Mouse (Mus musculus) layer of hippocampus, postnatal 25 days (tissue): ENCODE results near the gene Pbx3. TPM values are rescaled to one million over a fixed set of nuclear protein-coding genes. Genes with fewer than 3 reads are reported as not detected.
A peak's percentile ranks its signal among the peaks of the same experiment; 100 is the strongest.

Source experiments
- DNase-seq, 2 experiments: peaks; one replicate each; pipeline ENCODE4 v3.0.0; 2022; ENCODE audit warnings: mixed read lengths in 2 of 2, low spot score in 1 of 2; ENCODE audit errors: extremely low spot score in 1 of 2
- total RNA-seq, 2 experiments: library from RNA; stranded (reverse); gene quantifications; 2 replicates each; pipeline ENCODE4 v1.2.3; 2021

Pbx3 gene
- 1 to 10 TPM; 7.0 to 8.2 TPM for total RNA-seq

GRCm38 (mm10) chr2:34372305-34373301, at the start of gene Pbx3:
Gene Pbx3 (minus strand): TSS chr2:34373142.
- peak; percentile 79 to 86 for DNase-seq

GRCm38 (mm10) chr2:34420256-34420655, 47.3 kb upstream of the Pbx3 start:
- no peak for DNase-seq

- DNase-seq: no peak
Measured at GRCm38 (mm10) chr2:34409741-34410340, 36.9 kb upstream of the Pbx3 start.

GRCm38 (mm10) chr2:34408341-34408740, 35.4 kb upstream of the Pbx3 start:
- DNase-seq: no peak

- no peak for DNase-seq
Measured at GRCm38 (mm10) chr2:34407596-34407995, 34.7 kb upstream of the Pbx3 start.

GRCm38 (mm10) chr2:34406601-34407464, 33.9 kb upstream of the Pbx3 start, which contains the start of gene Mapkap1:
Gene Mapkap1 (plus strand): TSS chr2:34406771.
- DNase-seq: peak; percentile 89 to 92

- DNase-seq: no peak
Measured at GRCm38 (mm10) chr2:34399535-34399934, 26.6 kb upstream of the Pbx3 start.

- no peak for DNase-seq
Measured at GRCm38 (mm10) chr2:34378930-34379329, 6.0 kb upstream of the Pbx3 start.

GRCm38 (mm10) chr2:34374349-34374748, 1.4 kb upstream of the Pbx3 start:
- no peak for DNase-seq

GRCm38 (mm10) chr2:34373886-34374285, 944 bp upstream of the Pbx3 start:
- DNase-seq: no peak

GRCm38 (mm10) chr2:34371441-34372304, 1.3 kb downstream of the Pbx3 start:
- peak in 1 of 2 experiments; percentile 17 for DNase-seq

GRCm38 (mm10) chr2:34370725-34371440, 2.1 kb downstream of the Pbx3 start:
- DNase-seq: no peak

GRCm38 (mm10) chr2:34370349-34370724, 2.6 kb downstream of the Pbx3 start:
- DNase-seq: no peak

- no peak for DNase-seq
Measured at GRCm38 (mm10) chr2:34368396-34368795, 4.5 kb downstream of the Pbx3 start.

GRCm38 (mm10) chr2:34367024-34367423, 5.9 kb downstream of the Pbx3 start:
- DNase-seq: no peak

- DNase-seq: no peak
Measured at GRCm38 (mm10) chr2:34363678-34364077, 9.3 kb downstream of the Pbx3 start.

- DNase-seq: no peak
Measured at GRCm38 (mm10) chr2:34355801-34356211, 17.1 kb downstream of the Pbx3 start.

- no peak for DNase-seq
Measured at GRCm38 (mm10) chr2:34352006-34352405, 20.9 kb downstream of the Pbx3 start.

- DNase-seq: no peak
Measured at GRCm38 (mm10) chr2:34347096-34347495, 25.8 kb downstream of the Pbx3 start.
